Mouse (Mus musculus) lung, postnatal 10 days (tissue): ENCODE measurements at regions not wholly inside any gene's neighbourhood (a gene's known extent, or its start where the extent isn't known, plus 50 kb on each side); places are given as distances from the start of the nearest gene placed in this dataset.

ENCODE experiments used
- DNase-seq: peaks from one replicate; pipeline ENCODE4 v3.0.0; 2021

DNA sequence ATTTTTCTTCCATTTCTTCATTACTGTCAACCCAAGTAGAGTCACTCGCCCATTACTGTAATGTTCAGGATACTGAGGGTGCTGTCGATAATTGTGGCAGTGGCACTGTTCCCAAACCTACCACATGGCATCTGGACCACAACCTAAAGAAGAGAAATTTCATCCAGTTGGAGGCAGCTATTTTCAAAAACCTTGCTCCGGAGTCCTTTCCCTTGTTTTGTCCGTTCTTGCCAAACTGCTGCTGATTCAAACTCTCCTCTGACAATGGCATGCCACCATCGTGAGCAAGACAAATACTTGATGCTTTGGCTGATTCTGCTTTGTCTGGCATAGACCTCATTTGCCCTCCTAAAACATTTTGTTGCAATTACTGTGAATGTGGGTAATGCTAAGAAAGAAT lies 176.9 kb upstream of the Spaca1 start:
- no peak for DNase-seq

DNA sequence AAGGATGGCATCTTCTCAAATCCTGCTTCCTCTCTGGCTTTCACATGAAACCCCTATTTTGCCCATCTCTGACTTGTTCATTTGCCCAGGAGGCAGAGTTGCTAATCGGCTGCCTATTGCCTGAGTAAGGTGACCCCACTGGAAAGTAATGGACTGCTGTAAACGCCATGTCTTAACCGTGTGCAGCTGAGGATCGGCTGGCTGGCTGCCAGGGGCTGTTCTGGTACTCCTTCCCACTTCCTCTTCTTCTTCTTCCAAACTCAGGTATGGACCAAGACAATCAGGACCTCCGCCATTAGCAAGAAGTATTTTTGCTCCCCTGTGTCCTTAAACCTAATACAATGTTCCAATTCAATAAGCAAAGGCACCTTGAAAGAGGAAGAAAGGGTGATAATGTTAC lies 177.6 kb upstream of the Spaca1 start:
- DNase-seq, result no peak

DNA sequence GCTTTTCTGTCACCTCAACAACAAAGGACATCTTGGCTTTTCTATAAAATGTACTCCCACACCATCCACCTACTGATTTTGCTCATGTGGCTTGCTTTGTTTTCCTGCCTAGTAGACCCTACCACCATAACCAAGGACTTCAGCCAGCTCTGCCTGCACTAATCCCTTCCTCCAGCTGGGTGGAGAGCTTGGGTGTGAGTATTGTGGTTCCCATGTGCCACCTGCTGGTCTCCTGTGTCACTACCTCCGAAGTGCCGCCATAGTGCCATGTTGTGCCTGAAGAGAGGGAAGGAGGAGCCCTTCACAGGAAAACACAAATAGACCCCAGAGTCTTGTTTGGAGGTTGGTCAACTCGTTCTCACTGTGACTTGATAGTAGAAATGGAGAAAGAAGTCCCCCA lies 181.3 kb upstream of the Spaca1 start:
- peak; percentile 68 for DNase-seq

DNA sequence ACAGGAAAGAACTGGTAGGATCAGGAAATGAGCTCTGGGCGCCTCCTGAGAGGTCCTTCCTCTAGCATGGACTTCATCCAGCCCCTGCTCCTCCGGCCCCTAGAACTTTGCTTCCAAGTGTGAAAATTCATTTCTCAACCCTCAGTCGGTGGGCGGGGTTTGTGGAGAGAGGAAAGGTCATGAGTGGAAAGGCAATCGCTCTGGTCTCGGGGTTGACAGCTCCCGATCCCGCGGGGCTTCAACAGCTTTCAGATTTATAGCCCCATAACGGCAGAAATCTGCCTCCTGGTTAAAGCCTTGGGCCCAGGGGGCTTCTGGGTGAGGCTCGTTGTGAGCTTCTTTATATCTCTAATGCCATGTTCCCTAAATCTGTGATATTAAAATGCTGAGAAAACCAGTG lies 184.2 kb upstream of the Spaca1 start:
- peak; percentile 41 for DNase-seq

DNA sequence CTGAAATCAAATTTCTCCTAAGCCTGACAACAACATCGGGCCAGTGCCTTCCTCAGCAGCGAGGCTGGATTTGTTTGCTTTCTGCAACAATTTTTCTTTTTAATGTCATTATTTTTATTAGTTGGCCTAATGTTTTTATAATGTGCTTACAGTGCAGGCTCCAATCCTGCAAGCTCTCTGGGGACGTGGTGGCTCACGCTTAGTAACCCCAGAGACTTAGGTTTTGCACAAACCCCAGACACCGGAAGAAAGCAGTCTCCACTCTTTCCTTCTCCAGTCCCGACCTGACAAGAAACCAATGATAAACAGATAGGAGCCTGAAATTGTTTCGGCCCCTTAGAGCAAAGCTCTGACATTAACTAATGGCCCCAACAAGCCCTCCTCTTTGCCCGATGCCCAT lies 184.7 kb upstream of the Spaca1 start:
- no peak for DNase-seq

DNA sequence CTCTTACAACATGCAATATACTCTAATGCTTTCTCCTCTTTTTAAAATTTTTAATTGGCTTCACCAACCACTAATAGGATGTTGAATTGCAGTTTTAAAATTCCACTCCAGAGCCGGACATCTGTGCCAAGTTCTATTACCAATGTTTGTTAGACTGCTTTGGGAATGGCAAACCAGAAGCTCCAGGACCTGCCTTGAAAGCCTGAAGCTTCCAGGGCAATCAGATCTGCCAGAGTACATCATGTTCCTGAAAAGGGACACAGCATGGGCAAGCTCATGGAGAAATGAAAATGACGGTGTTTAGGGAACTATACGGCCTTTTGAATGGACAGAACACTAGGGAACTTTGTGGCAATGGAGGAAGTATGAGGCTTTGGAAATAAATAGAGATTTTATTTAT lies 187.8 kb upstream of the Spaca1 start:
- DNase-seq, result no peak

DNA sequence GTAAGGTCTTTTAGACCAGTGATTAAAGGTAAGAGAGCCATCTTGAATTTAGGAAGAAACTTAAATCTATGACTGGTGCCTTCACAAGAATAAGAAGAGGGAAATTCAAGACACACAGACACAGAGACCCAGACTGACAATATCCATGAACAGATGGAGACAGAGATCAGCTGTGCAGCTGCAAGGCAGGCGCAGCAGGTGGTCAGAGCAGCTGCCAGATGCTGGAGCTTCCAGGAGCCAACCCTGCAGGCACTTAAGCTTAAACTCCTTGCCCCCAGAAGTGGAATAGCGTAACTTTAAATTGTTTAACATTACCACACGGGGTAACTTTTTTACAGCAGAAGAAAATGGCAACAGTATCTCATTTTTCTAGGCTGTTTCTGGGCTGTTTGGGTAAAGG lies 189.6 kb upstream of the Spaca1 start:
- DNase-seq, result no peak

DNA sequence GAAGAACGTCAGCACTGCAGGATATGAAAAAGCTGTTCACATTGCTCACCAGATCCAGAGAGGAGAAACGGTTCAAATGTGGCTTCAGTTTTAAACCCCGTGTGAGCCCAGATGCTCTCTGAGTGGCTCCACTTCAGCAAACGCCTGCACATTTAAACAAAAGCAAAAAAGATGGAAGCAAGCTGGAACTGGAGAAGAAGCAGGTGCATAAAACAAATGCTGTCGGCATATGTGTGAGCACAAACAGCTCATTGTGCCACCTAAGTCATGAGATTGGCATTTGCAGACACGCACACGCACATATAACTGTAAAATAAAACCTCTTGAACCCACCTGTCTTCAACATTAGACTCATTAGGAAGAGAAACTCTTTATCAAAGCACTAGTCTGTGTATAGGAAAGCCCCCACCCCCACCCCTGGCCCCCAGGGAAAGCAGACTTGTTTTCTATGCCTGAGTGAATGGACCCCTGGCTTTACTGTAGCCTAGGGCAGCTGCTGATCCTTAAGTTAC lies 191.1 kb upstream of the Spaca1 start:
- DNase-seq, result no peak

DNA sequence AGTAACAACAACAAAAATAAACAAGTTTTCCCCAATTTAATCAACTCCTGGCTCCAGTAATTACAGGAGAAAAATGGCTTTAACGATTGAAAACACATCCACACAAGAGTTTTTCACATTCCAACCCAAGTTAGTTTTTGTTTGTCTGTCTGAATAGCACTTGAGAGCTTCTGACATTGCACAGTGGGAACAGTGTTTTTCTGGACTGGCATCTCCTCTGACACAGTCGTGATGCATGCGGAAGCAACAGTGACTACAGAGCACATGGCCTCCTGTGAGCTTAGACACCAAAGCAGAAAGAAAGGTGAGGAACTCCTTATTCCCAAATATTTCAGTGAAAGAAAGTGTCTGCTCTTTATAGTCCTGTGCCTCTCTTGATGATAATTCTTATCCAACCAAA lies 191.7 kb upstream of the Spaca1 start:
- no peak for DNase-seq

DNA sequence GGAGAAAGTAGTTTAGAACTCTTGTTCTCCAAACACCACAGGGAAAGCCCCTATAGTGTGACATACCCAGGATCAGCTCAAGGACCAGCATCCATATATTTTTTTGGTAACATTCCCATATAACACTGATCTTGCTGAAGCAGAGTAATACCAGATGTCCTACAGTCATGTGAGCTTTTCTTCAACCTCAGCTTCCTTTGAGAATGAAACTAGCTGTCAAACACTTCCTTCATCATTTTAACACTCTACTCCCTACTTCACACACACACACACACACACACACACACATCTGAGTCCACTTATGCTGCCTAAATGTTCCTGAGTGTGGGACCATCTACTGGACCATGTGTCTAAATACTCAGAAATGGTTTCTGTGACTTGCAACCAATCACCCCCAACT lies 209.5 kb upstream of the Spaca1 start:
- no peak for DNase-seq

DNA sequence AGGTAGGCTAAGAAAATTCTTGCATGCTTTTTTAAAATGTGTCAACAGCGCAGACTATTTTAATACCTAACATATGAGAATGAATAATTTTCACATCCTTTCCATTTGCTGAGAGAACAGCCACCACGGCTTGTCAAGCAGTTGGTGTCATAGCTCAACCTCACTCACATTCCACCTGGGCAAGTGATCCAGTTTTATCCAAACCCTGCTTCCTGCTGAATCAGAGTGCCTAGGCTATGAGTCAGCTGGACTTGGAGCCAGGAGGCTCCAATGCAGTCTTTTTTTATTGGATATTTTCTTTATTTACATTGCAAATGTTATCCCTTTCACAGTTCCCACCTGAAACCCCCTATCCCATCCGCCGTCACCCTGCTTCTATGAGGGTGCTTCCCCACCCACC lies 210.5 kb upstream of the Spaca1 start:
- DNase-seq, result no peak

DNA sequence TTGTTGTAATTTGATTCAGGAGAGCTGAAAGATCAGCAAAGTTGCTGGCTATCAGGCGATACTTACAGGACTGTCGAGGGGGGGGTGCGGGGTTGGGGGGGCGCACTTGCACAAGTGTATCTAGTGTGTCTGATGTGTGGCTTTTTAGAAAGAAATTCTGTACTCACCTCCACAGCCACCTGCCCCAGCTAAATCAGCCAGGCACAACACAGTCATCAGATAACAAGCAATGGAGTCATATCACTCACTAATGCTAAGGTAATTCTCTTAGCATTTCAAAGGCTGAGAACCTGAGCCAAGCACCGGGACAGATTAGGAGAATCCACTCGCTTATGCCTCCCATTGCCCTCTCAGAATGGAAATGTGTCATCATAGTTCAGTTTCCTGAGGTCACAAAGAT lies 211.8 kb upstream of the Spaca1 start:
- no peak for DNase-seq

DNA sequence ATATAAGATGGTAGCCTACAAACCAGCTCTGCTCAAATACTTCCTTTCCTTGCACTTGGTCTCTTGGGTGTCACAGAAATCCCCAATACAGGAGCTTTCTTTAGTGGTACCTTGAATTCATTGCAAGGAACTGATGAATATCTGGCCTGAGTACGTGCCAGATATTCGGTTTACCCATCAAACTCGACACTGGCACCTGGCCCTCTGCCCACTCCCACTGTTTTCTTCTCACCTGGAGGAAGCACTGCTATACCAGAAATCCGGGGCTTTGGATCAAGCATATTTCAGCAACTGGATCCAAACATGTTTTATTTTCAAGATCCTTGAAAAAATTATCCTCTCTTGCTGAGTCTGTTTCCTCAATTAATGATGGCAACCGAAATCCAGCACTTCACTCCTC lies 214.4 kb upstream of the Spaca1 start:
- DNase-seq, result no peak

DNA sequence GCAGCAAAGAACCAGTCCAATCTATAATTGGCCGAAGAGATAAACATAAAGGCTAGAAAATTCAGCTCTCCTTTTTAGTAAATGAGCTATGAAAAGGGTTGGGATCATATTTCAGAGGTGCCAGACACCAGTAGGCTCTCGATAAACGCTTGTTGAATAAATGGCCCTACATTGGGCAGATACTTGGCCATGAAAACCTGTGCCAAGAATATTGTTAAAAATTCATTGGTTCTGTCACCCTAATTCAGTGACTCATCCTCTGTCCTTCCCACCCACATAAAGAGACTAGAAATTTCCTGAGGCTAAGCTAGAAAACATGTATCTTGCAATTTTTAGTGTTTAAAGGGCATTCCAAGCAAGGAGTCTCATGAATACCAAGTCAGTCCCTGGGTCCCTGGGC lies 224.3 kb upstream of the Spaca1 start:
- no peak for DNase-seq

DNA sequence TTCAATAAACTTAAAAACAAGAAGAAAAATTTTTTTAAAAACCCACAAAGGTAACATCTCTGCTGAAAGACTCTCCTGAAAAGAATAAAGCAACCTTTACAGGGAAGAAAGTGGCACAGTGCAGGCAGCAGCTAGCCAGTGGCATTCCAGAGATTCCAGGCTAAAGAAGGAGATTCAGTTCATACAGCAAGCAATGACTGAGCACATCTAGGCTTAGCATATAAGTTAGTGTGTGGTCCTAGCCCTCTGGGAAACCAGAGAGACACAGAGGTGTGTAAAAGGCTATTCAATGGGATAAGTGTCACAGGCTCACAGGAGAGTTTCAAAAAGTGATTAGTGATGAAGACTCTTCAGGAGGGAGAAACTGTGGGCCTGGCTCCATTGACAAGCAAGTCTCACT lies 225.4 kb upstream of the Spaca1 start:
- DNase-seq, result no peak

DNA sequence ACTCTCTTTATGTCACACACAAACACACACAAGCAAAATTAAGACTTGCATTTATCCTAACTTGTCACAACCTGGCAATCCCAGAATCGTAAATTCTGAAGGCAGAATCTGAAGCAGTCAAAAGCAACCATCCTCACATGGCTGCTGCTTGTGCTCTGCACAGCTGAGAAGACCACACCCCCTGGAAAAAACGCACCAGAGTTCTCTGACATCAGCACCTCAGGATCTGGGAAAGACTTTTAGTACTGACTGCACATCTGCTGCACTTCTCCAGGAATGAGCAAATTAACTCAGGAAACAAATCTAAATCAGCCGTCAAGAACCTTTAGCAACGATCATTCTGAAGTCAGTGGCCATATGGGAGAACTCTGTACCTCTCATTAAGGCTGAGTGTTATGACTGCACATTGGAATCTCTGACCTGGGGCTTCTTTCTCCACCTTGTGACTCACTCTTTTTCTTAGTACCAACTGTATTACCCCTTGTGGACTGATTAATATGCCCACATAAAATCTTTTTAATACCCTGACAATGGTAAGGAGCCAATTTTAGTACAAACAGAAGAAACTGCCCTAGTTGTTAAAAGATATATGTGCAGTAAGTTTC lies 248.1 kb upstream of the Akirin2 start:
- no peak for DNase-seq

DNA sequence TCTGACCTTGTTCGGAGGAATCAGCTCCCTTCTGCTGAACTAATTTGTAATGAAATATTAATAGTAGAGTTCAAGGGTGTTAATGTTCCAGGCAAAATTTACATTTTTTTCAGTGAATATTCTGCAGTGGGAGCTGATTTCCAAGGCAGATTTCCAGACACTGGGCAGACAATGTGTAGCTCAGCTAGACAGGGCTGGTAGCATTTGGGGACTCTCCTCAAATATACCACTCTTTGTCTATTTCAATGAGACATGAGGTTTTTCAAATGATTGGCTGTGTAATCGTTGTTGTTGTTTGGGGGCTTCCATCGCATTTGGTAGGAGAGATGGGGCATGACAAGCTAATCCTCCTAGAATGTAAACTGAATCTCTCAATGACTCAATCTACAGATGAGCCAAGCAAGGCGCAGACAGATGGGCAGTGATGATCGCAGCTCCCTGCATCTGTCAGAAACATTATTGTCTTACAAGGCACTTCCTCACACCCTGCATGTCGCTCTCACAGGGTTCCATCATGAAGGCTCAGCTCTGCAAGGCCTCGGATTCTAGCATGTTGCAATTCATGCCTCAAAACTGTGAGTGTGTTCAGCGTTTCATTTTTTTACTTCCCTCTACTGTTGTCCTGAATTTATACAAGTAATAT lies 241.7 kb upstream of the Akirin2 start:
- no peak for DNase-seq

DNA sequence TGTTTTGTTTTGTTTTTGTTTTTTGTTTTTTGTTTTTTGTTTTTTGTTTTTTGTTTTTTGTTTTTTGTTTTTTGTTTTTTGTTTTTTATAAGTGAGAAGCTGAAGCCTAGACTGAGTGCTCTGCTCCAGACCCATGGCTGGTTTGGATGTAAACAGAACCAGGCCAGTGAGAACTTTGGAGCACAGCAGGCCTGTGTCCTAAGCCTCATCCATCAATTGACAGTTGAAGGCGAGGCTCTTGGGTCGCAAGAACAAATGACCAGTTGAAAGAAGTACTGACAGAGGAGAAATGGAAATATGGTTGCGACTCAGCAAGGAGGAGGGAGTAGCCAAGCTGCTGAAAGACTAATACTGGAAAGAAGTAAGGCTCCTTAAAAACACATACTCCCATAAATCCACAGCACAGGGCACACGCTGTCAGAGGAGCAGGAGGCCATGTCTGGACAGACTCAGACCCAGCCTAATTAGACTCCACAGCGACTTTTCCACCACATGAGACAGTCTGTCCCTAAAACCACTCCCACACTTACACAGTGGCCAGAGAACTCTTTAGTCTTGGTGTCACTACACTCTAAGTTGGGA lies 240.6 kb upstream of the Akirin2 start:
- peak; percentile 22 for DNase-seq

DNA sequence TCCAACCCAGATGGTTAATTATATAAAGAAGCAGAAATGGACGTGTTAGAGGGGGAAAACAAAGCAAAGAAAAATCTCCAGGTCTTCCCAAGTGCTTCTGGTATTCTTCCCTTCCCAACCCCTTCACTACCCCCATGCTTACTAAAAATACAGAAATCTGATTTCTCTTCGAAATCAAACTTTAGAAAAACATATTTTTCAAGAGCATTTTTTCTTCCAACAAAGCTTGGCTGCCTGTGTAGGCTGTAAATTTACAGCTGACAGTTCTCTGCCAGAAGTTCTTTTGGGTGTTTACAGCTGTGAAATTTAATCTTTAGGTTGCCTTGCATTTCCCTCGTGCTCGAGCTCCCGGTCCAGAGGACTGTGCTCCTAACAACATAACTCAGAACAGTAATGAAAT lies 234.9 kb upstream of the Akirin2 start:
- DNase-seq, result no peak

DNA sequence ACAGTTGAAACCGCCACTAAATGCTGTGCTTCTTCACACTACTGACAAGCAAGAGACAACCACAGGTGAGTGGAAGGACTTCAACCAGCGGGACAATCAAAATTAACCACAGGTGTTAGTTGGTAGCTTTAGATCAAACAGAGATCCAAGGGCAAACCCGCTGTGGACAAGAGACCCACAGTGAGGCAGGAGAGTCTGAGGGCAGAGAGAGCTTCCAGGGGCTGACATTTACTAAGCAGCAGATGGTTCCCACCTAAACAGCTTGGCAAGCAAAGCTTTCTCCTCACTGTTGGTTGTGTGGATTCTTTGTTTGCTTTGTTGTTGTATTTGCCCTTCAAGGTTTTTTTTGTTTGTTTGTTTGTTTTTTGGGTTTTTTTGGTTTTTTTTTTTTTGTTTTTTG lies 227.9 kb upstream of the Akirin2 start:
- no peak for DNase-seq

DNA sequence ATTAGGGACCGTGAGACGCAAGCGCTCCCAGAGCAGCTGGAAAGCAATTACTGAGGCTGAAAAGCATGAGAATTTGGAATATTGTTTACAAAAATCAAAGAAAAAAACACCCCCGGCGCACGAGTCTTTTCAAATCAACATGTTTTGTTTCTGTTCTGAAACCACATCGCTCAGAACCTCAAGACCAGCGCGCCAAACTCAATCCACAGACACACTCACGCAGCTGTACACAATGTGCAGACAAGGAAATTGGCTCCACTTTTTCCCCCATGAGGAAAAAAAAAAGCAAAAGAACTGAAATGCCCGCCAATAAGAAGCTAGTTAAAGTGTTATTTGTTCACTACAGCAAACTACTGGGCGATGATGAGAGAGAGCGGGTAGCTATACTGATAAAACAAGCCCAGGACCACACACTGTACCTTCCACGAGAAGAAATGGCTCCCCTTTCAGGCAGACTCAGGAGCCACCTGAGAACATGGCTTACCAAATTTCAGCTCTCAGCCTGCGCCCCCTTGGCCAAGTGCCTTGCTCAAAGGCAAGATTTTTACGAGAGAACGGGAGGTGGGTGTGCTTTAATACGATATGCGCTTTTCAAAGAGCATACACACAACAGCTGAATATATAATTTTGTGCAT lies 222.5 kb upstream of the Akirin2 start:
- peak; percentile 47 for DNase-seq

DNA sequence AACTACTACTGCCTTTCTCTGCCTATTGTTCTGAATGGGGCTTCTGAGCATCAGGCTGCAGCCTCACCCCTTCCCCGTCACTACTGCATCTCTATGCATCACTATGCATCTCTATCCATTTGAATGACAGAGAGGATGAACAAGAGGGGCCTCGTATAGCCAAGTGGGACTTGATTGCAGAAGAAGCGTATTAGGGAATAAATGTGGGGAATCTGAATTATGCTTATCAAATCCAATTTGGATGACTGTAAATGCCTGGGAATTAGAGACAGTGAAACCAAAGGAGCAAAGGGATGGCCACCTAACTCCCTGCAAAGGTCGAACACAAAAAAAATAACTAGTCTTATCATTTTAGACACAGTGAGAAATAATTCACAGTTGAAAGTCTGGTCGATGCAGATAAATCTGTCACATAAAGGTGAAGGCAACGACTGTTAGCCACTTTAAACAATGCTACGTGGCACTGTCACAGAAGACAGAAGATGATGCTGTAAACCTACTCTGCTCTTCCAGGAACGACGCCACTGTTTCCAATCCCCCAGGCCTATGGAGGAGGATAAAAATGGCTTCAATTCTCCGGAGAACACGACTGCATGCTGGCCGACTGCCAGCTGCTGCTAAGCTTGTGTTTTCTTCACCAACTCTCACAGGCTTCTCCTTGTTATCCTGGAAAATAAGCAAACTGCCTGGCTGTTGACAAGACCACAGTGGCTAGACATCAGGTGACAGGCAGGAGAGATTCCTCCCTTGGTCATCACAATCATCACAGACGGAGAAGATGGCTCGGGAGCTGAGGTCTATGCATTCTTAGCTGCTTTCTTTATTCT lies 213.6 kb upstream of the Akirin2 start:
- DNase-seq, result peak; percentile 16

DNA sequence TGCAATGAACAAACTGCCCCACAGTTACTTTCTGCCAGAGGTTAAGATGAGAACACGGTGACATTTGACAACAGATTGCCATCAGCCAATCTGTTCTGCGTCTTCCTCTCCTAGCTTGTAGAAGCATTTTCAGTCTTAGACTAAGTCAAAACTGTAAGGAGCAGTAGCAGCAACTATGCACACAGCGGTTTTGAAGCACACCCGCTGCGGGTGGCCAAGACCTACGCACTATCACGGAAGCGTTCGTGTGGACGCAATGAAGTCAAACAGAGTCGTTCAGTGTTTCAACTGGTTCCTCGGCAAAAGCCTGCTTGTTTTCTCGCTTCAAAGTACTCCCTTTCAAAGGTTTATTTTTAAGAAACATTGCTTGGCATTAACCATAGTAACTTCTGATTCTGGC lies 212.9 kb upstream of the Akirin2 start:
- no peak for DNase-seq
